ENCODE assay signal across 14 mouse cellular contexts in the genomic region with DNA sequence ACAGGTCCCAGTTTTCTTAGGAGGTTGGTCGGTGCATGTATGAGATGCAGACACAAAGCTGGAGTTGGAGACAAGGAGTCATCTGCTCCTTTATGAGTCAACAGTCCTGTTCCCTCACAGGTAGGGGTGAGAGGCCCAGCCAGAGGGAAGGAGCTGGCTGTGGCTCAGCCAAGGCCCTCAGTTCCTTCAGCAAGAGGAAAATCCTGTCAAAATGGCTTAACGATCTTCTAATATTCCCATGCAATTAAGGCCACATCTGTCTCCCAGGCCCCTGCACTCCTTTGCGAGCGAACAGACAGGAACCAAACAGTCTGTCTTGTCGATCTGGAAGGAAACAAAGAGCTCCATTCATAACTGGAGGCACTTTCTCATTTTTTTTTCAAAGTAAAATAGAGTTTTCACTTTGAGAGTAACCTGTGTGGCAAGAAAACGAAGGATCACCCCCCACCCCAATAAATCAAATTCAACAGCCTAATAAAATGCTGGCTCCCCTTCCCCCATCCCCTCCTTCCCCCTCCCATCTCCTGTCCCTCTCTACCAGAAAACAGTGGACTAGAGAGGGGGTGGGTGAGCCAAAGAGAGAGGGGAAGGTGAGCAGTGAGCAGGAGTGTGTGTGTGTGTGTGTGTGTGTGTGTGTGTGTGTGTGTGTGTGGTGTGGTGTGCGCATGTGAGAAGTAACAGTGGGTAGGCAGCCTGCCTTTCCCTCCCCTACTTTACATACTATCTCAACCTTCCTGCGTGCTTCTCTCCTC. TPM values are rescaled to one million over a fixed set of nuclear protein-coding genes. Genes with fewer than 3 reads are reported as not detected.
DNase-seq lines count a peak whose midpoint lies in the region; ATAC-seq and TF ChIP-seq lines count a peak whose summit lies in the region.
"Had no signal": no experiment of that assay in that cellular context is flagged by ENCODE, and none has a peak within 500 bp of the region (broad histone marks: within the 10 kb centered on the region; RNA-seq: fewer than 3 reads in every experiment).

No protein-coding gene starts in this region.

- no peaks in the 10 kb centered on the region for H3K36me3 ChIP-seq in hindbrain, embryonic 10.5 days
- H3K36me3 ChIP-seq in hindbrain, embryonic 13.5 days: no peaks in the 10 kb centered on the region
- H3K36me3 ChIP-seq in stomach, embryonic 14.5 days (ENCODE audit: control insufficient read depth, insufficient read depth, low read length): no peaks in the 10 kb centered on the region
- no peaks in the 10 kb centered on the region for H3K36me3 ChIP-seq in stomach, postnatal 0 days (ENCODE audit: control insufficient read depth, insufficient read depth, low read length)
- no peaks in the 10 kb centered on the region for H3K36me3 ChIP-seq in splenic B cell, adult 2 months (ENCODE audit: control insufficient read depth, insufficient read depth, low read length, poor library complexity, severe bottlenecking)
- H3K36me3 ChIP-seq in midbrain, embryonic 15.5 days (replicated peaks): no peaks in the 10 kb centered on the region
- H3K36me3 ChIP-seq: liver, embryonic 15.5 days; neural tube, embryonic 13.5 days had no signal

- H3K9me3 ChIP-seq in hindbrain, embryonic 10.5 days: no peaks in the 10 kb centered on the region
- no peaks in the 10 kb centered on the region for H3K9me3 ChIP-seq in hindbrain, embryonic 13.5 days
- no peaks in the 10 kb centered on the region for H3K9me3 ChIP-seq in stomach, embryonic 14.5 days (ENCODE audit: control insufficient read depth, low read depth, low read length)
- H3K9me3 ChIP-seq in stomach, postnatal 0 days (ENCODE audit: control insufficient read depth, low read length): no peaks in the 10 kb centered on the region
- no peaks in the 10 kb centered on the region for H3K9me3 ChIP-seq in midbrain, embryonic 15.5 days
- H3K9me3 ChIP-seq: liver, embryonic 15.5 days; neural tube, embryonic 13.5 days had no signal

- H3K27ac ChIP-seq in hindbrain, embryonic 10.5 days: peak overlapping the region; percentile 67; the same call in 1 of the 2 replicates
- H3K27ac ChIP-seq in hindbrain, embryonic 13.5 days: no peak overlapping the region
- H3K27ac ChIP-seq in stomach, embryonic 14.5 days (ENCODE audit: low read length): no peak overlapping the region
- no peak overlapping the region for H3K27ac ChIP-seq in stomach, postnatal 0 days (replicated peaks)
- H3K27ac ChIP-seq in midbrain, embryonic 15.5 days: no peak overlapping the region
- H3K27ac ChIP-seq: liver, embryonic 15.5 days; neural tube, embryonic 13.5 days had no signal

- no peak for TF ChIP-seq EP300 in stomach, postnatal 0 days (optimal IDR thresholded peaks at IDR 0.05)

- H3K9ac ChIP-seq in hindbrain, embryonic 13.5 days: no peak overlapping the region
- no peak overlapping the region for H3K9ac ChIP-seq in stomach, embryonic 14.5 days (replicated peaks; ENCODE audit: low read depth, low read length)
- no peak overlapping the region for H3K9ac ChIP-seq in stomach, postnatal 0 days (ENCODE audit: low read length)
- no peak overlapping the region for H3K9ac ChIP-seq in midbrain, embryonic 15.5 days
- H3K9ac ChIP-seq: liver, embryonic 15.5 days; neural tube, embryonic 13.5 days had no signal

- H3K4me2 ChIP-seq in hindbrain, embryonic 13.5 days: no peak overlapping the region
- H3K4me2 ChIP-seq in stomach, embryonic 14.5 days (replicated peaks; ENCODE audit: low read depth, low read length): no peak overlapping the region
- H3K4me2 ChIP-seq in stomach, postnatal 0 days (replicated peaks; ENCODE audit: low read depth): no peak overlapping the region
- H3K4me2 ChIP-seq in midbrain, embryonic 15.5 days: no peak overlapping the region
- H3K4me2 ChIP-seq: liver, embryonic 15.5 days had no signal

- no peak for ATAC-seq in hindbrain, embryonic 13.5 days (ENCODE audit: low FRiP score)
- ATAC-seq in stomach, embryonic 14.5 days (ENCODE audit: insufficient number of reproducible peaks, insufficient read depth, low FRiP score, low read depth): peak; percentile 49; the same call in 1 of the 2 replicates
- no peak for ATAC-seq in stomach, postnatal 0 days (ENCODE audit: low FRiP score, low TSS enrichment)
- no peak for ATAC-seq in midbrain, embryonic 15.5 days (replicated peaks)

- H3K27me3 ChIP-seq in hindbrain, embryonic 10.5 days (ENCODE audit: insufficient read depth, poor library complexity, severe bottlenecking): no peaks in the 10 kb centered on the region
- H3K27me3 ChIP-seq in hindbrain, embryonic 13.5 days: no peaks in the 10 kb centered on the region
- H3K27me3 ChIP-seq in stomach, embryonic 14.5 days (ENCODE audit: control insufficient read depth, insufficient read depth, low read length): no peaks in the 10 kb centered on the region
- no peaks in the 10 kb centered on the region for H3K27me3 ChIP-seq in stomach, postnatal 0 days (ENCODE audit: control insufficient read depth, insufficient read depth, low read length)
- no peaks in the 10 kb centered on the region for H3K27me3 ChIP-seq in splenic B cell, adult 2 months (ENCODE audit: control insufficient read depth, insufficient read depth, low read length, poor library complexity, severe bottlenecking)
- no peaks in the 10 kb centered on the region for H3K27me3 ChIP-seq in midbrain, embryonic 15.5 days (replicated peaks)
- H3K27me3 ChIP-seq: liver, embryonic 15.5 days; neural tube, embryonic 13.5 days had no signal

- no peak for DNase-seq in hindbrain, embryonic 10.5 days (ENCODE audit: low spot score)
- no peak for DNase-seq in stomach, postnatal 0 days (ENCODE audit: low spot score)
- peak; percentile 84 for DNase-seq in forelimb bud, embryonic 11.5 days (ENCODE audit: low read depth, low spot score)
- peak; percentile 60 for DNase-seq in splenic B cell, adult 2 months (ENCODE audit: low read depth, low spot score)
- DNase-seq in gastrocnemius, postnatal 4 days (ENCODE audit: low spot score in 2 of 2): no peak
- DNase-seq: adrenal gland, postnatal 10 days; cerebellum, postnatal 10 days; gastrocnemius, adult 2 months; kidney, postnatal 25 days had no signal

- H3K4me3 ChIP-seq in hindbrain, embryonic 10.5 days: no peak overlapping the region
- no peak overlapping the region for H3K4me3 ChIP-seq in hindbrain, embryonic 13.5 days
- no peak overlapping the region for H3K4me3 ChIP-seq in stomach, embryonic 14.5 days (ENCODE audit: low read depth, low read length)
- H3K4me3 ChIP-seq in stomach, postnatal 0 days (ENCODE audit: low read depth, low read length): no peak overlapping the region
- no peak overlapping the region for H3K4me3 ChIP-seq in midbrain, embryonic 15.5 days
- H3K4me3 ChIP-seq: gastrocnemius, adult 2 months; liver, embryonic 15.5 days; neural tube, embryonic 13.5 days had no signal

- 31% methylated on average over 8 of the region's 8 CpGs for WGBS in hindbrain, embryonic 10.5 days
- 22% methylated on average over 7 of the region's 8 CpGs for WGBS in hindbrain, embryonic 13.5 days
- WGBS in stomach, embryonic 14.5 days: 21% methylated on average over 8 of the region's 8 CpGs
- WGBS in stomach, postnatal 0 days: 27% methylated on average over 8 of the region's 8 CpGs
- WGBS in midbrain, embryonic 15.5 days: 28% methylated on average over 8 of the region's 8 CpGs

- peaks cover 16% of the 10 kb centered on the region for H3K4me1 ChIP-seq in hindbrain, embryonic 10.5 days (replicated peaks)
- H3K4me1 ChIP-seq in hindbrain, embryonic 13.5 days (replicated peaks): peaks cover 13% of the 10 kb centered on the region
- peaks cover 16% of the 10 kb centered on the region for H3K4me1 ChIP-seq in stomach, embryonic 14.5 days (ENCODE audit: control insufficient read depth, insufficient read depth, low read length)
- H3K4me1 ChIP-seq in stomach, postnatal 0 days (replicated peaks; ENCODE audit: control insufficient read depth, insufficient read depth): no peaks in the 10 kb centered on the region
- peaks cover 4% of the 10 kb centered on the region; the same call in 1 of the 2 replicates for H3K4me1 ChIP-seq in midbrain, embryonic 15.5 days

- no peak for TF ChIP-seq CTCF in stomach, postnatal 0 days (IDR thresholded peaks at IDR 0.05; ENCODE audit: low read depth)

RNA-seq across cellular contexts. Expression of gene Fli1, which starts 47.6 kb away (rescaled TPM):
- polyA plus RNA-seq in hindbrain, embryonic 10.5 days (2016; fragmentation: Nextera tagmentation; extraction: Ambion mirVana): 23.1 and 26.2 TPM in 2 replicates
- 8.7 and 9.3 TPM in 2 replicates for polyA plus RNA-seq in hindbrain, embryonic 13.5 days (2015; fragmentation: Nextera tagmentation; extraction: Ambion mirVana)
- polyA plus RNA-seq in stomach, embryonic 14.5 days (2014; fragmentation: Nextera tagmentation; extraction: Ambion mirVana): 11.4 and 11.6 TPM in 2 replicates
- 4.6 and 4.9 TPM in 2 replicates for polyA plus RNA-seq in stomach, postnatal 0 days (2015; fragmentation: Nextera tagmentation; extraction: Ambion mirVana)
- 10 to 100 TPM; 22.3 to 27.9 TPM for total RNA-seq in gastrocnemius, postnatal 4 days (2021)
- polyA plus RNA-seq in midbrain, embryonic 15.5 days (2015; fragmentation: Nextera tagmentation; extraction: Ambion mirVana): 7.9 and 8.1 TPM in 2 replicates

Comparison
In these comparisons a context has a peak if more than half of its experiments do, and no peak if none do; other contexts are left out.
1. DNase-seq: peak in forelimb bud, embryonic 11.5 days (single experiment) and splenic B cell, adult 2 months (single experiment); none in hindbrain, embryonic 10.5 days (single experiment), stomach, postnatal 0 days (single experiment) and gastrocnemius, postnatal 4 days (0 of 2).